Mouse (Mus musculus): ENCODE results near the gene Sh3rf3. TPM values are rescaled to one million over a fixed set of nuclear protein-coding genes. Genes with fewer than 3 reads are reported as not detected.

Sh3rf3 gene
- total and polyA plus RNA-seq, 2 experiments from 2014 or later, result 0.18 TPM; not detected in 1

- DNase-seq (ENCODE audit: low spot score), result no peak
- no peak overlapping the region for H3K9ac ChIP-seq (replicated peaks; ENCODE audit: low read depth, low read length)
- no peaks in the 10 kb centered on the region for H3K36me3 ChIP-seq (replicated peaks; ENCODE audit: control insufficient read depth, insufficient read depth, low read length)
Measured at GRCm38 (mm10) chr10:58869836-58870235, 56.7 kb downstream of the Sh3rf3 start.

GRCm38 (mm10) chr10:58871149-58871820, 58.1 kb downstream of the Sh3rf3 start:
- Histone ChIP-seq H3K27me3 (ENCODE audit: control insufficient read depth, insufficient read depth, low read length) (no peaks in the 10 kb centered on the region), H3K36me3 (replicated peaks; ENCODE audit: control insufficient read depth, insufficient read depth, low read length) (no peaks in the 10 kb centered on the region), H3K4me1 (ENCODE audit: control insufficient read depth, insufficient read depth) (no peaks in the 10 kb centered on the region), H3K4me3 (ENCODE audit: low read depth, low read length) (no peak overlapping the region), H3K27ac (ENCODE audit: low read depth) (no peak overlapping the region), H3K9ac (replicated peaks; ENCODE audit: low read depth, low read length) (no peak overlapping the region), H3K4me2 (ENCODE audit: low read depth, low read length) (no peak overlapping the region), H3K9me3 (replicated peaks; ENCODE audit: control insufficient read depth, low read length) (no peaks in the 10 kb centered on the region)
- DNase-seq (ENCODE audit: low spot score) (no peak), ATAC-seq (ENCODE audit: insufficient read depth, low read depth) (no peak)
- no peak for TF ChIP-seq CTCF (IDR thresholded peaks at IDR 0.05; ENCODE audit: low read depth)
- no peak for TF ChIP-seq EP300 (IDR thresholded peaks at IDR 0.05; ENCODE audit: low read depth)
- WGBS, result 67% methylated on average over 10 of the region's 10 CpGs

More at GRCm38 (mm10) chr10:58869836-58870235, 56.7 kb downstream of the Sh3rf3 start:
- no peak overlapping the region for H3K4me3 ChIP-seq (ENCODE audit: low read depth, low read length)
- no peaks in the 10 kb centered on the region for H3K9me3 ChIP-seq (replicated peaks; ENCODE audit: control insufficient read depth, low read length)
- H3K4me2 ChIP-seq (ENCODE audit: low read depth, low read length), result no peak overlapping the region
- ATAC-seq (ENCODE audit: insufficient read depth, low read depth), result no peak
- TF ChIP-seq CTCF (IDR thresholded peaks at IDR 0.05; ENCODE audit: low read depth) (no peak), EP300 (IDR thresholded peaks at IDR 0.05; ENCODE audit: low read depth) (no peak)
- H3K4me1 ChIP-seq (ENCODE audit: control insufficient read depth, insufficient read depth), result no peaks in the 10 kb centered on the region
- WGBS, result 71% methylated on average over 1 of the region's 1 CpGs
- no peaks in the 10 kb centered on the region for H3K27me3 ChIP-seq (ENCODE audit: control insufficient read depth, insufficient read depth, low read length)
- no peak overlapping the region for H3K27ac ChIP-seq (ENCODE audit: low read depth)

- Histone ChIP-seq H3K36me3 (replicated peaks; ENCODE audit: control insufficient read depth, insufficient read depth, low read length) (no peaks in the 10 kb centered on the region), H3K4me2 (ENCODE audit: low read depth, low read length) (no peak overlapping the region), H3K9me3 (replicated peaks; ENCODE audit: control insufficient read depth, low read length) (no peaks in the 10 kb centered on the region), H3K4me3 (ENCODE audit: low read depth, low read length) (no peak overlapping the region), H3K4me1 (ENCODE audit: control insufficient read depth, insufficient read depth) (no peaks in the 10 kb centered on the region), H3K9ac (replicated peaks; ENCODE audit: low read depth, low read length) (no peak overlapping the region), H3K27ac (ENCODE audit: low read depth) (no peak overlapping the region), H3K27me3 (ENCODE audit: control insufficient read depth, insufficient read depth, low read length) (no peaks in the 10 kb centered on the region)
- 76% methylated on average over 7 of the region's 7 CpGs for WGBS
- ATAC-seq (ENCODE audit: insufficient read depth, low read depth) (no peak), DNase-seq (ENCODE audit: low spot score) (no peak)
- no peak for TF ChIP-seq CTCF (IDR thresholded peaks at IDR 0.05; ENCODE audit: low read depth)
- no peak for TF ChIP-seq EP300 (IDR thresholded peaks at IDR 0.05; ENCODE audit: low read depth)
Measured at GRCm38 (mm10) chr10:58871821-58872577, 58.8 kb downstream of the Sh3rf3 start.

GRCm38 (mm10) chr10:58877835-58878234, 64.7 kb downstream of the Sh3rf3 start:
- Histone ChIP-seq H3K4me1 (ENCODE audit: control insufficient read depth, insufficient read depth) (no peaks in the 10 kb centered on the region), H3K4me3 (ENCODE audit: low read depth, low read length) (no peak overlapping the region), H3K4me2 (ENCODE audit: low read depth, low read length) (no peak overlapping the region), H3K36me3 (replicated peaks; ENCODE audit: control insufficient read depth, insufficient read depth, low read length) (no peaks in the 10 kb centered on the region), H3K27me3 (ENCODE audit: control insufficient read depth, insufficient read depth, low read length) (no peaks in the 10 kb centered on the region), H3K27ac (ENCODE audit: low read depth) (no peak overlapping the region), H3K9ac (replicated peaks; ENCODE audit: low read depth, low read length) (no peak overlapping the region), H3K9me3 (replicated peaks; ENCODE audit: control insufficient read depth, low read length) (no peaks in the 10 kb centered on the region)
- ATAC-seq (ENCODE audit: insufficient read depth, low read depth), result no peak
- WGBS, result 80% methylated on average over 4 of the region's 4 CpGs
- TF ChIP-seq CTCF (IDR thresholded peaks at IDR 0.05; ENCODE audit: low read depth) (no peak), EP300 (IDR thresholded peaks at IDR 0.05; ENCODE audit: low read depth) (no peak)
- DNase-seq (ENCODE audit: low spot score), result no peak

DNA sequence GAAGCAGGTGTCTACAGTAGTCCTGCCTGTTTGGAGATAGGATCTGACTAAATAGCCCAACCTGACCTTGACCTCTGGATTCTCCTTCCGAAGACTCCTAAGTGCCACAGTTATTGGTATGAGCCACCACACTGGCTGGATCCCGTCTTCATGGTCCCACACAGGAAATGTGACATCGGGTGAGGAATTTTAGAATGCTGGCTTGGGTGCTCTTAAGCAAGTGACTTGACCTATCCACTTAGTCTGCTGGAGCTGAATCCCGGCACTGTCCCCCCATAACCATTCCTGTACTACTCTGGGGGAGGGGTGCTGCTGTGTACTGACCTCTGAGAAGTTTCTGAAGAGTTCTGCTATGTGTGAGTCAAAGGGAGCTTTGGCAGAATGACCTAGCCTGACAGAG, 65.5 kb downstream of the Sh3rf3 start:
- H3K36me3 ChIP-seq (replicated peaks; ENCODE audit: control insufficient read depth, insufficient read depth, low read length), result no peaks in the 10 kb centered on the region
- no peak overlapping the region for H3K9ac ChIP-seq (replicated peaks; ENCODE audit: low read depth, low read length)
- no peaks in the 10 kb centered on the region for H3K9me3 ChIP-seq (replicated peaks; ENCODE audit: control insufficient read depth, low read length)
- no peak for DNase-seq (ENCODE audit: low spot score)
- H3K4me2 ChIP-seq (ENCODE audit: low read depth, low read length), result no peak overlapping the region
- 73% methylated on average over 4 of the region's 4 CpGs for WGBS
- H3K4me3 ChIP-seq (ENCODE audit: low read depth, low read length), result no peak overlapping the region
- no peaks in the 10 kb centered on the region for H3K4me1 ChIP-seq (ENCODE audit: control insufficient read depth, insufficient read depth)
- no peak for ATAC-seq (ENCODE audit: insufficient read depth, low read depth)
- no peaks in the 10 kb centered on the region for H3K27me3 ChIP-seq (ENCODE audit: control insufficient read depth, insufficient read depth, low read length)
- no peak for TF ChIP-seq CTCF (IDR thresholded peaks at IDR 0.05; ENCODE audit: low read depth)
- TF ChIP-seq EP300 (IDR thresholded peaks at IDR 0.05; ENCODE audit: low read depth), result no peak
- no peak overlapping the region for H3K27ac ChIP-seq (ENCODE audit: low read depth)
